Mouse (Mus musculus) skeletal muscle tissue, postnatal 0 days (tissue): ENCODE measurements around the gene Pphln1. TPM values are rescaled to one million over a fixed set of nuclear protein-coding genes. Genes with fewer than 3 reads are reported as not detected.

ENCODE experiments used
- polyA plus RNA-seq: library from polyadenylated mRNA; unstranded; fragments of >200 nt; fragmentation: Nextera tagmentation; extraction: Ambion mirVana; gene quantifications from 2 replicates; pipeline ENCODE4 v1.2.1, GENCODE M21; 2015

The Pphln1 gene
- polyA plus RNA-seq = 16.6 and 17.0 TPM in 2 replicates

DNA sequence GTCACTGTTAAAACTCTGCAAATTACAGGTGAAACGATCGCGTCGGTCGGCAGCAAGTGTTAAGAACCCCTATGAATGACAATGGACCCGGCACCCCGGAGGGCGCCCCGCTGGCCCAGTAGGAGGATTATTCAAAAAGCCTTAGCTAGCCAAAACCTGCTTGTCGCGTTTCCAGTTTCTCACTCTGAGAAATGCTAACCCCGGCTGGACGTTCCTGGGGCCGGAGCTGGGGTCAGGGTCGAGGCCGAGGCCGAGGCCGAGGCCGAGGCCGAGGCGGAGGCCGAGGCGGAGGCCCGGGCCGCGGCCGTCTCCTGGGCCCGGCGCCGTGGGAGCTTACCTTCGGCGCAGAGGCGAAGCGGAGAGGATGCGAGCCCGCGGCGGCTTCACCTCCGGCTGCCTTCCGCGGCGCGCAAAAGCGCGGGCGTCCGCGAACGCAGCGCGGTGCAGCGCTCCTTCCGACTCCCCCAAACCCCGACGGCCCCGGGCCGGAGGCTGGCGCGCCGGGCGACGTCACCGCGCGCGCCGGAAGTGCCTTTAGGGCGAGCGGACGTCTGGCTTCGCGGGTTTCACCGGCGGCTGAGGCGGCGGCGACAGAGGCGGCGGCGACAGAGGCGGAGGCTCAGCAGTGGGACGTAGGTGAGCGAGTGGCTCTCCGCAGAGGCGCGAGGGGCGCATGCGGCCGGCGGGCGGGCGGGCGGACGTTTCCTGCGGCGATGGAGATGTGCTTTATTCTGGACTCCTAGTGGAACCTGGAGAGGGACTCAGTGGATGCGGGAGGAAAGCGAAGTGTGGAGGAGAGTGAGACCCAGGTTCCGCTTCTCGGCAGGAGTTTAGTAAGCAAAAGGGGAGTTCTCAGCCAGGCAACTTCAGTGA, at the start of gene Pphln1, which contains the start of gene Zcrb1:
TSS of gene Pphln1 (plus strand) at position 525 of the 873 bp plus-strand sequence.
TSS of gene Zcrb1 (minus strand) at position 509 of the 873 bp plus-strand sequence.

Other genes with a start within 250 kb of the Pphln1 start
- 3.5 and 3.8 TPM in 2 replicates for gene Gxylt1, start 123.2 kb upstream of the Pphln1 start, polyA plus RNA-seq
- gene Yaf2, start 61.4 kb upstream of the Pphln1 start, polyA plus RNA-seq = 41.8 and 46.8 TPM in 2 replicates
- 95.3 and 109 TPM in 2 replicates for gene Zcrb1, start within 50 bp of the Pphln1 start, polyA plus RNA-seq
- 13.9 and 15.5 TPM in 2 replicates for gene Prickle1, start 197.5 kb downstream of the Pphln1 start, polyA plus RNA-seq